Mouse (Mus musculus): ENCODE data around the gene Chic1. TPM values are rescaled to one million over a fixed set of nuclear protein-coding genes. Genes with fewer than 3 reads are reported as not detected.

Gene Chic1
- polyA plus RNA-seq, 1 experiment from 2014 or later, result 4.4 TPM

- Histone ChIP-seq H3K9ac (no peak overlapping the region), H3K27ac (no peak overlapping the region), H3K27me3 (replicated peaks) (0 out of 2 replicates have a peak, but pooled peaks cover 8% of the 10 kb centered on the region), H3K4me3 (replicated peaks) (no peak overlapping the region), H3K36me3 (no peaks in the 10 kb centered on the region), H3K9me3 (no peaks in the 10 kb centered on the region), H3K4me2 (replicated peaks) (no peak overlapping the region), H3K4me1 (replicated peaks) (no peaks in the 10 kb centered on the region)
- WGBS, result 0% methylated on average over 1 of the region's 1 CpGs
- ATAC-seq, result no peak
Observed at GRCm38 (mm10) chrX:103440803-103441202, 84.5 kb downstream of the Chic1 start.

- H3K36me3 ChIP-seq, result no peaks in the 10 kb centered on the region
- no peak overlapping the region for H3K27ac ChIP-seq
- H3K4me2 ChIP-seq (replicated peaks), result no peak overlapping the region
- H3K4me3 ChIP-seq (replicated peaks), result no peak overlapping the region
- H3K9ac ChIP-seq, result no peak overlapping the region
- no peaks in the 10 kb centered on the region for H3K9me3 ChIP-seq
- H3K27me3 ChIP-seq (replicated peaks), result peaks cover 14% of the 10 kb centered on the region
- H3K4me1 ChIP-seq (replicated peaks), result no peaks in the 10 kb centered on the region
- ATAC-seq, result no peak
- WGBS, result 33% methylated on average over 7 of the region's 7 CpGs
Observed at GRCm38 (mm10) chrX:103443755-103444154, 87.5 kb downstream of the Chic1 start.

Other genes with a start within 250 kb of the Chic1 start
- 2.6 and 2.8 TPM in 2 replicates for gene Nap1l2, start 169.8 kb upstream of the Chic1 start, polyA plus RNA-seq (2015; fragmentation: Nextera tagmentation; extraction: Ambion mirVana)
- gene Cdx4, start 35.1 kb upstream of the Chic1 start, polyA plus RNA-seq (2015; fragmentation: Nextera tagmentation; extraction: Ambion mirVana), result not detected in 2 replicates
- gene Tsx, start 58.0 kb downstream of the Chic1 start, polyA plus RNA-seq (2015; fragmentation: Nextera tagmentation; extraction: Ambion mirVana), result 0.35 and 0.36 TPM in 2 replicates
- gene Gm26992, start 65.5 kb downstream of the Chic1 start, polyA plus RNA-seq (2015; fragmentation: Nextera tagmentation; extraction: Ambion mirVana), result not detected in 2 replicates